Mouse (Mus musculus) testis, adult 2 months (tissue): ENCODE data around the gene Prlh. TPM values are rescaled to one million over a fixed set of nuclear protein-coding genes. Genes with fewer than 3 reads are reported as not detected.

Experiments used
- H3K27ac ChIP-seq: fragments of 200-500 bp; 2 replicates; pipeline ENCODE4 v1.5.1; 2012; ENCODE audit warnings: low read depth, low read length; ENCODE audit not compliant: control insufficient read depth, insufficient read depth
- H3K27me3 ChIP-seq: fragments of 200-500 bp; 2 replicates; pipeline ENCODE4 v1.6.1; 2012; ENCODE audit warnings: mild to moderate bottlenecking, low read length, moderate library complexity; ENCODE audit not compliant: control insufficient read depth, insufficient read depth
- H3K36me3 ChIP-seq: fragments of 200-500 bp; 2 replicates; pipeline ENCODE4 v1.6.1; 2012; ENCODE audit warnings: mild to moderate bottlenecking, low read length; ENCODE audit not compliant: control insufficient read depth, insufficient read depth
- H3K4me1 ChIP-seq: fragments of 200-500 bp; 2 replicates; pipeline ENCODE4 v1.6.1; 2012; ENCODE audit warnings: low read length; ENCODE audit not compliant: control insufficient read depth, insufficient read depth
- H3K4me3 ChIP-seq: fragments of 200-500 bp; 2 replicates; pipeline ENCODE4 v1.5.1; 2012; ENCODE audit warnings: low read depth, mild to moderate bottlenecking, low read length, moderate library complexity, mixed read lengths; ENCODE audit not compliant: control insufficient read depth
- CTCF ChIP-seq: fragments of 200-500 bp; IDR thresholded peaks from 2 replicates; pipeline ENCODE4 v1.5.1; 2012; ENCODE audit warnings: low read depth, mild to moderate bottlenecking, inconsistent platforms, low read length, moderate library complexity; ENCODE audit not compliant: control insufficient read depth, insufficient read depth, insufficient replicate concordance
- POLR2A ChIP-seq: fragments of 200-500 bp; IDR thresholded peaks from 2 replicates; pipeline ENCODE4 v1.6.1; 2012; ENCODE audit warnings: low read depth, mild to moderate bottlenecking, inconsistent platforms, low read length, moderate library complexity; ENCODE audit not compliant: control insufficient read depth
- polyA plus RNA-seq: library from polyadenylated mRNA; depleted of rRNA; stranded (reverse); fragments of >200 nt; gene quantifications from 2 replicates; pipeline ENCODE4 v1.2.3, GENCODE M21; 2012; rRNA removed

Gene Prlh
- polyA plus RNA-seq = not detected in 2 replicates

DNA sequence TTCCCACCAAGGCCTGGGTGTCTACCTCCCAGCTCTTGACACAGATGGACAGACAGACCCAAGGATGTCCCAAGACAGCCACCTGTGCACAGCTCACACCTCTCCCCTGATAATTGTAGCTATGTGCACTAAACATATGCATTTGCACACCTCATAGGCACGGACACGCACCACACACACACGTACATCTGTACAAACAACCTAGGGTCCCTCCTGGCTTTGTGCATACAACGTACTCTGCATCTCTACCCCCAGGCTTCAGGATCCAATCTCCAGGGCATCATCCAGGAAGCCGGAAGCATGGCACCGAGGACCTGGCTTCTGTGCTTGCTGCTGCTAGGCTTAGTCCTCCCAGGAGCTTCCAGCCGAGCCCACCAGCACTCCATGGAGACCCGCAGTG, at the start of gene Prlh:
Prlh (plus strand) TSS at position 301 of the 400 bp plus-strand sequence.
- Histone ChIP-seq H3K27me3 (no peaks in the 10 kb centered on the region), H3K4me1 (peaks cover 5% of the 10 kb centered on the region; the same call in 1 of the 2 replicates)
- TF ChIP-seq CTCF (no peak), POLR2A (no peak)

DNA sequence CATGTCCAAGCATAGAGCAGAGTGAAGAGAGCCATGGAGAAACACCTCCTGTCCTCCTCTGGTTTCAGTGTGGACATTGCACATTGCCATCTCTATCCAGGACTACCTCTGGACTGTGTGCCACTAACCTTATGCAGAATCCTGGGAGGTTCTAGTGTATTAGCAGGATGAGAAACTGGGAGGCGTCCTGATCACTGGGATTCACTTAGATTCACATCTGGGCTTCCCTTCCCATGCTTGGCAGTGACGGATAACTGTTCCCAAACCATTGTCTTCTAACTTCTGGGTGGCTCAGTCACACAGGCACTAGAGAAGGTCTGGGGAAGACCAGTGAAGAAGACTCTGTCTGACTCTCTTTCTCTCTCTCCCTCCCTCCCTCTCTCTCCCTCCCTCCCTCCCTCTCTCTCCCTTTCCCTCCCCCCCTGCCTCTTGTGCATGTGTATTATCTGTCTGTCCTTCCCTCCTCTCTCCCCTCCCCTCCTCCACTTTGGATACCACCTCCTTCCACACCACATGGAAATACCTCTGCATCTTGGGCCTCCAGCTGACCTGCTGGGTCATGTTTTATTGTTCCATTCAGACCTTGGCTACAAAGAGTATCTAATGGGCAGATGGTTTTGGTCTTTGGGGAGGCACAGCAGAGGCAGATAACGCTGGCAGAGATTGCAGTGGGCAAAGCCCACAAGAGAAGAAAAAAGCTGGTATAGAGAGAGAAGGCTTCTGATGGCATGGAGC, 49.5 kb upstream of the Prlh start:
- no peaks in the 10 kb centered on the region; the same call in 1 of the 2 replicates for H3K4me1 ChIP-seq
- H3K27me3 ChIP-seq = no peaks in the 10 kb centered on the region
- no peak overlapping the region for H3K27ac ChIP-seq
- H3K4me3 ChIP-seq = no peak overlapping the region
- H3K36me3 ChIP-seq = no peaks in the 10 kb centered on the region
- TF ChIP-seq CTCF (no peak), POLR2A (no peak)

More for the DNA sequence above, at the start of gene Prlh:
- Histone ChIP-seq H3K4me3 (no peak within 1 kb of the TSS), H3K36me3 (no peaks in the 10 kb centered on the region), H3K27ac (no peak within 1 kb of the TSS)

- no peak overlapping the region for H3K27ac ChIP-seq
Observed at GRCm38 (mm10) chr1:90903971-90904458, 48.9 kb upstream of the Prlh start.

DNA sequence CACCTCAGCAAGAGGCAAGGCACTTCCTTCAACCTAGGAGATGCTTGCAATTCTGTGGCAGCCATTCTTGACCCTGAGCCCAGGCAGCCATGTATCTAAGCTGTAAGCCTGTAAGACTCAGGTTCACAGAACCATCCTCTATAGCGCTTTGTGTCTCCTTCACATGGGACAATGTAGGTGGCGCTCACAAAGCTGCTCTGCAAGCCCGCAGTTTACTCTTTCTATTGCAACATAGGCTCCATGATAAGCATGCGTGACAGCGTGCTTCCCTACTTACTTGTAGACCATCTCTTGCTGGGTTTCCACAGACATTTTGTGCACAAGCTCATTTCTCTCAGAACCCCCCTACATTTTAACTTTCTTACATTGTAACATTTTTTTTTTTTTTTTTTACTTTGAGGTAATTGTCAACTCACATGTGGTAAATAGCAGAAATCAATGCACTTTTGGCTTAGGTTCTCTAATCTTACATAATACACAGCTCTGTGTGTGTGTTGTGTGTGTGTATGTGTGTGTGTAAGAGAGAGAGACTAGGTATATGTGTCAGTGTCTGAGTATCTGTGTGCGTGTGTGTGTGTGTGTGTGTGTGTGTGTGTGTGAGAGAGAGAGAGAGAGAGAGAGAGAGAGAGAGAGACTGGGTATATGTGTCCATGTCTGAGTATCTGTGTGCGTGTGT, 48.0 kb upstream of the Prlh start:
- Histone ChIP-seq H3K36me3 (no peaks in the 10 kb centered on the region), H3K27me3 (no peaks in the 10 kb centered on the region), H3K27ac (no peak overlapping the region), H3K4me3 (no peak overlapping the region), H3K4me1 (no peaks in the 10 kb centered on the region; the same call in 1 of the 2 replicates)
- no peak for TF ChIP-seq CTCF
- no peak for TF ChIP-seq POLR2A

More at GRCm38 (mm10) chr1:90903971-90904458, 48.9 kb upstream of the Prlh start:
- no peaks in the 10 kb centered on the region; the same call in 1 of the 2 replicates for H3K4me1 ChIP-seq
- H3K36me3 ChIP-seq = no peaks in the 10 kb centered on the region
- no peak overlapping the region for H3K4me3 ChIP-seq
- no peaks in the 10 kb centered on the region for H3K27me3 ChIP-seq
- TF ChIP-seq POLR2A (no peak), CTCF (no peak)

DNA sequence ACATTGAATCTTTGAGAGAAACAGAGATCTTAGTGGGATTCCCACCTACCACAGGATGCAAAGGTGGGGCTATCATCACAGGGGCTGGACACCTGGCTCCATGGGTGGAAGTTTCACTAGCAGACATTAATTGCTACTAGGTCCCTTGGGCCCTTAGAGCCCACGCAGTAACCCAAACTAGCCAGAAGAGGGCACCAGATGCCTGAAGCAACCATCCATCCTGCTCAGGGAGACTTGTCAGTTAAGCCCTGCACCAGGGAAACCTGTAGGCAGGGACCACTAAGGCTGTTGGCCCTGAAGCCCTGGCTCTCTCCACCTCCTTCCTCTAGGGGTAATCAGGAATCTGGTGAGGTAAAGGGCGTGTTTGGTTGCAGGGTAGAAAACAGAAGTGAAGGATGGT, 46.6 kb upstream of the Prlh start:
- H3K27ac ChIP-seq = no peak overlapping the region
- peak overlapping the region; percentile 74 for H3K4me3 ChIP-seq
- H3K27me3 ChIP-seq = no peaks in the 10 kb centered on the region
- TF ChIP-seq POLR2A = no peak
- peak; percentile 85; the same call in 1 of the 2 replicates for TF ChIP-seq CTCF
- no peaks in the 10 kb centered on the region; the same call in 1 of the 2 replicates for H3K4me1 ChIP-seq
- no peaks in the 10 kb centered on the region for H3K36me3 ChIP-seq

- Histone ChIP-seq H3K4me3 (no peak overlapping the region), H3K36me3 (no peaks in the 10 kb centered on the region), H3K27ac (no peak overlapping the region), H3K4me1 (no peaks in the 10 kb centered on the region; the same call in 1 of the 2 replicates), H3K27me3 (no peaks in the 10 kb centered on the region)
- TF ChIP-seq POLR2A (no peak), CTCF (no peak)
Observed at GRCm38 (mm10) chr1:90909161-90909560, 43.7 kb upstream of the Prlh start.

GRCm38 (mm10) chr1:90909631-90910152, 43.2 kb upstream of the Prlh start:
- Histone ChIP-seq H3K27ac (no peak overlapping the region), H3K4me3 (no peak overlapping the region), H3K27me3 (no peaks in the 10 kb centered on the region), H3K4me1 (no peaks in the 10 kb centered on the region; the same call in 1 of the 2 replicates), H3K36me3 (no peaks in the 10 kb centered on the region)
- no peak; the same call in 1 of the 2 replicates for TF ChIP-seq CTCF
- TF ChIP-seq POLR2A = no peak
